Mouse (Mus musculus) bone marrow macrophage, adult 2 months (primary cell): ENCODE data around the gene Pdzrn3.

Experiments used
- CTCF ChIP-seq: IDR thresholded peaks from 2 replicates; pipeline ENCODE4 v1.5.1; 2012; ENCODE audit warnings: low read depth, mild to moderate bottlenecking, low read length, moderate library complexity
- POLR2A ChIP-seq: IDR thresholded peaks from 2 replicates; pipeline ENCODE4 v1.6.1; 2012; ENCODE audit warnings: mild to moderate bottlenecking, low read depth, low read length, borderline replicate concordance

GRCm38 (mm10) chr6:101251160-101251559, 126.5 kb downstream of the Pdzrn3 start:
- no peak for TF ChIP-seq POLR2A
- TF ChIP-seq CTCF, result no peak
